Mouse (Mus musculus) liver, adult 2 months (tissue): ENCODE data around the gene Gcnt7.

ENCODE experiments used
- CTCF ChIP-seq: fragments of 200-500 bp; IDR thresholded peaks from 2 replicates; pipeline ENCODE4 v1.5.1; 2011; ENCODE audit warnings: low read depth, low read length, control low read depth
- POLR2A ChIP-seq: fragments of 200-500 bp; IDR thresholded peaks from 2 replicates; pipeline ENCODE4 v1.6.1; 2011; ENCODE audit warnings: low read length, control low read depth; ENCODE audit not compliant: insufficient read depth; ENCODE audit errors: extremely low read depth

- TF ChIP-seq POLR2A = no peak
- peak; percentile 31; the same call in 1 of the 2 replicates for TF ChIP-seq CTCF
These were observed 19.5 kb upstream of the Gcnt7 start for GRCm38 (mm10) chr2:172477860-172478259.
